Mouse (Mus musculus): Measurements from ENCODE around the gene Sarnp.

DNA sequence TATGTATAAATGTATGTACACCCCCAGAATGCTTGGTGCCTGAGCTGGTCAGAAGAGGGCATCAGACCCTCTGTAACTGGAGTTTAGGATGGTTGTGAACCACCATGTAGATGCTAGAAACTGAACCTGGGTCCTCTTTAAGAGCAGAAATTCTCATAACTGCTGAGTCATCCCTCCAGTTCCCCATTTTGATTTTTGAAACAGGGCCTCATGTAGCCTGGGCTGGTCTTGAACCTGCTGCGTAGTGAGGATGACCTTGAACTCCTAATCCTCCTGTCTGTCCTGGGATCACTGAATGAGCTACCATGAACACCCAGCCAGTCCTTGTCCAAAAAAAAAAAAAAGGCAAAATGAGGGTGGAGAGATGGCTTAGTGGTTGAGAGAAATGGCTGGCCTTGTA, 23.9 kb upstream of the Sarnp start:
- TF ChIP-seq POLR2A (IDR thresholded peaks at IDR 0.05; ENCODE audit: borderline replicate concordance, low read depth, low read length) (no peak), CTCF (IDR thresholded peaks at IDR 0.05; ENCODE audit: low read depth, low read length) (no peak)

All from bone marrow macrophage, adult 2 months (primary cell).